Mouse (Mus musculus): ENCODE data around the gene Cmss1.

DNA sequence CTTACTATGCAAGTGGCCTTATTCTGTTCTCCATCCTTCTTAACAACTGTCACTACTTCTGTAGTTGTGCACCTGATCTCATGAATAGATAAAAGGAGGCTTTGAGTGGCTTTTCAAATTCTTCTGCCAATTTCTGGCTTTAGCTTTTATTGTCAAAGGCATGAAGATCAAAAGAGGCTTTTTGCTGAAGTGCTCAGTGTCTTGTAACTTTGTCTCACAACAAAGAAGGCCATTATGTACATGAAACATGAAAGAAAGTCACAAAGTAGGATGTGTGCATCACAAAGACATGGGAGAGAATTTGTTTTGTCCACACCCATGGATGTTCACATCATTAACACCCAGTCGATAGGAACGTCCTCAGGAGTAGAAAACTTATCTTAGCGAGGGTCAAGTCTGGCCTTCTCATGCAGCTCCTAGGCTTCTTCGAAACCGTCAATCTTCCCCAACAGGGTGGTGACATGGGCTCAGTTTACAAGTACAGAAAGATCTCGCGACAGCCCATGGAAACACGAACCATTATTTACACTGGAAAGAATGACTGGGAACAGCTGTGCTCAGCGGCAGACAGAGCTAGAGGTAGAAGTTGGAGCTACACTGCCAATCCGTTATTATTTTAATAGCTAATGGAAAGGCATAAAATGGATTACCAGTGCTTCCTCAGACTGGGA is 133.1 kb downstream of the Cmss1 start:
- no peak for TF ChIP-seq POLR2A (IDR thresholded peaks at IDR 0.05; ENCODE audit: borderline replicate concordance, low read depth, low read length)
- TF ChIP-seq CTCF (IDR thresholded peaks at IDR 0.05; ENCODE audit: low read depth, low read length), result no peak

Measured in bone marrow macrophage, adult 2 months (primary cell).